Mouse (Mus musculus): Measurements from ENCODE around the gene Gm10282.

GRCm38 (mm10) chr8:72319921-72320802 lies 15.1 kb upstream of the Gm10282 start:
- TF ChIP-seq CTCF (IDR thresholded peaks at IDR 0.05; ENCODE audit: low read depth, low read length) (no peak), POLR2A (IDR thresholded peaks at IDR 0.05; ENCODE audit: borderline replicate concordance, low read depth, low read length) (no peak)
